Mouse (Mus musculus): ENCODE data around the gene Ankrd1.

Ankrd1 gene

GRCm38 (mm10) chr19:36119783-36120471 lies at the start of gene Ankrd1:
Ankrd1 (minus strand) TSS chr19:36120099.
- no peak for DNase-seq (ENCODE audit: low read depth, low spot score)

DNA sequence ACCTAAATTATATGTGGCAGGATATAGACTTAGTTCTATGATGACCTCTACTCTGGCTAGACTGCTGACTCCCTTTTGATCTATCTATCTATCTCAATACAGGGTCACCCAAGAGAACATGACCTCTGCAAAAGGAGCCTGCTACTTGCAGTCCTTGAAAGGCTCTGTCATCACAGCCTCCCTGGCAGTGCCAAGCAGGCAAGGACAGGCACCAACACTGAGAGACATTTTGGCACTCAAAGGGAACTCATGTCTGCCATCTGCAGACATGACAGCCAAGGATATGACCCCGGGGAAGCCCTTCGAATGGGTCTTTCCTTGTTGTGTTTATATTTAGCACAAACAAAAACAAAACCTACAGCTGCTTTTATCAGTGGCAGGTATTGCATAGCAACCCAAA lies 49.2 kb upstream of the Ankrd1 start:
- no peak for DNase-seq (ENCODE audit: low read depth, low spot score)

DNA sequence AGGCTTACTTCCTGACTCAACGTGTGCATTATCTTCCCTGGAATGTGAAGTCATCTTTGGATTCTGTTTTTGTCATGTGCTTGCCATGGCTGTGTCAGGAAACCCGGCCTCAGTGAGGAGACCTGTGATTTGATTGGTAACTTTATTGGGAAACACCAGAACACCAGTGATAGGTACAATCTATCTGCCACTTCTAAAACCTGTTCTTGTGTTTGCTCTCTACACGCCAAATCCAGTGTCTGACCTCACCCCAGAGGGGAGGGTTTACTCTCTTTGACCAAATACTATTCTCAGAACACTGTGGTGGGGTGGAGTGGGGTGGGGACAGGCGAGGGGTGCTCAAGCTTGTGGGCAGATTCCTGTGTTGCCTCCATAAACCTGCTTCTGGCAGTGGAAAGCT lies 48.2 kb upstream of the Ankrd1 start:
- no peak for DNase-seq (ENCODE audit: low read depth, low spot score)

DNA sequence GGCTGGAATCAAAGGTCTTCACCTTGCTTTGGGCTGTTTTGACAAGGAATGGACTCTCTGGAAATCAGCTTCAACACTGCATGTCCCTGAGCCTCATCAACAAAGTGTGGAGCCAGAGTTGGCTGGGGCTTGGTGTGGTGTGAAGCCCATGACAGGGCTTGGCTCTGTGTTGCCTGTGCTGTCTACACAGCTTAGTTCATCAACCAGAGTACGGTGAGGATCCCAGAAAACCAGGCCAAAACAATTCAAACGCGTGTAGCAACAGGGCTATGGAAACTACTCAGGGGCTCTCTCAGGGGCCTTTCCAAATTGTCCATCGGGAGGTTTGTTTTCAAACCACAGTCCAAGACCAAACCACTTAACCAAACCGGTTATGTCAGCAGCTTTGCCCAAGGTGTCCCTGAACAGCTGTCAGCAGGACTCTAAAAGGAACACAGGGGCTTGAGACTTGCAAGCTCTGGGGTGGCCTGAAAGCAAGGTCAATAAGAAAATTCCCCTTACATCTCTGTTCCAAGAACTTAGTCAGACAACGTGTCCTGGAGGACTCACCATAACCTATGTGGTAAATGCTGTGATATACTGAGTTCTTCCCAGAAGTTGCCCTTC lies 47.5 kb upstream of the Ankrd1 start:
- DNase-seq (ENCODE audit: low read depth, low spot score) = no peak

- DNase-seq (ENCODE audit: low read depth, low spot score) = no peak
Observed at GRCm38 (mm10) chr19:36166401-36167160, 46.7 kb upstream of the Ankrd1 start.

DNA sequence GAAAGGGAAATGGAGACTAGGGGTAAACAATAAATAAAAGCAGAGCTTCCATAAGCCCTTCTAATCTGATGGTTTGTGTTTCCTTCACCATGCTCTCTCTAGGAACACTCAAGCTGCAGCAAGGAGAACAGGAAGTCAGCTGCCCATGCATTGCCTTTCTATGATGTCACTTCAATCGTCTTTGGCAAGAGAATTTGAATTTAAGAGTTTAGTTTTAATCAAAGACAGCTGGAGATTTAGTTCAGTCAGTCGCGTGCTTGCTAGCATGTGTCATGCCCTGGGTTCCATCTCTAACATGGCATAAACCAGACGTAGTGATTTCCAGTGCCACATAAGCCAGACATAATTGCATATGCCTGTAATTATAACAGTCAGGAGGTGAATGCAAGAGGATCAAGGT lies 45.5 kb upstream of the Ankrd1 start:
- no peak for DNase-seq (ENCODE audit: low read depth, low spot score)

DNA sequence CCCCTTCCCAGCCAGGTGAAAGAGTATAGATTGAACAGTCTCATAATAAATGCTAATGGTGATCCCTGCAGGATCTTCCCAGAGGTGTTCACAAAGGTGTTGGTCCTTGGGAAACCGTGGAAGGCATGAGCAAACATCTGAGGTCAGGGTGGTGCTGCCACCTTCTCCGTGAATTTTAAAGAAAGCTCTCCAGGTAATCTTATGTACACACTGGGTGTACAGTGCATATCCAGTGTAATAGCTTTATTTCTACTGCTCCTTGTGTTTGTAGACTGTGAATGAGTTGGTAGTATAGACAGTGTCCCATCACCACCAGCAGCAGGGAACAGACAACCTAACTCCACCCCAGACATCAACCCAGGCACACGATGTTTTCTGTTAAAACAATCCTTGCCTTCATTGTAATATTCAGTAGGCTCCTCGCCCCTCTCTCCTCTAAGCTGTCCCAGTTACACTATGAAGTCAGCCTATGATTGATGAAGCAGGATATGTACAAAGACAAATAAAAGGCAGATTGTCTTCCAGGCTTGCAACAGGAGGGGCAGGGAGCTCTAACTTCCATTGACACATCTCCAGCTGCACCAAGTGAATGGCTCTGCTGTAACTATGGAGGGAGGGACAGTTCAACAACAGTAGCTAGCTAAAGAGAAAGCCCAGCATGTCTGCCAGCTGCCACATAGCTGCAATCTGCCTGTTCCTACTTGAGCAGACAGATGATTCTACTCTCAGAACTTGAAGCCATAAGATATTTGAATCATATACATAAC lies 30.5 kb upstream of the Ankrd1 start:
- DNase-seq (ENCODE audit: low read depth, low spot score) = no peak

GRCm38 (mm10) chr19:36148578-36148977 lies 28.7 kb upstream of the Ankrd1 start:
- no peak for DNase-seq (ENCODE audit: low read depth, low spot score)

- no peak for DNase-seq (ENCODE audit: low read depth, low spot score)
Observed at GRCm38 (mm10) chr19:36143571-36143970, 23.7 kb upstream of the Ankrd1 start.

DNA sequence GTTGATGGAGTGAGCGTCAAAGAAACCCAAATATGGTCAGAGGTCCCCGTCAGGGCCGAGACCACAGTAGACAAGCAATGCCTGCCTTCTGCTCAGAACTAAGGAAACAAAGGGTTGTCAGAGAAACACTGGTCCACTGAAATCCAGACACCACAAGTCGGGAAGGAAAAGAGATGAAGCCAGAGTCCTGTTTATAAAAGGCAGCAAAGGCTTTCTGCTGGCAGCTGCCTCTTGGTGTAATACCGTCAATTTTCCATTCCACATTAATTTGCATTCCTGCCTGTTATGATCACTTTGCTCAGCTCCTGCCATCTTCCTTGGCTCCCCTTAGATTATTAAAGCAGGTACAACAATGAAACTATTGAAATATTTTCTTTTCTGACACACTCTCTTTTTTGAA lies 13.8 kb upstream of the Ankrd1 start:
- no peak for DNase-seq (ENCODE audit: low read depth, low spot score)

GRCm38 (mm10) chr19:36133064-36133463 lies 13.2 kb upstream of the Ankrd1 start:
- no peak for DNase-seq (ENCODE audit: low read depth, low spot score)

DNA sequence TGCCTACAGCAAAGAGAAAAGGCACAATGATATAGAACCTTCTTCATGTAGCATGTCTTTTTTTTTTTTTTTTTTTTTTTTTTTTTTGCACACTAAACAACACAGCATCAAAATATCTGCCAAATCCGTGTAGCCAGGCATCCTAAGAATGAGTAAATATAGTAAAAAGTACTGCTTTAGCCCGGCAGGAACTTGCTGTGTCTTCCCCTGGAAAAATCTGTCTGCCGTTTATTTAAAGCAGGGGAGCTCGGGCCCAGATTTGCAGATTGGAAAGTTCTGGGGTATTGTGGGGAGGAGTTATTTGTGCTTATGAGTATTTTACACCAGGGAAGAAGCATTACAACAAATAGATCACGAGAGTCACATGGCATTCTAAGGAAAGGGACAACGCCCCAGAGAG lies 12.1 kb upstream of the Ankrd1 start:
- no peak for DNase-seq (ENCODE audit: low read depth, low spot score)

DNA sequence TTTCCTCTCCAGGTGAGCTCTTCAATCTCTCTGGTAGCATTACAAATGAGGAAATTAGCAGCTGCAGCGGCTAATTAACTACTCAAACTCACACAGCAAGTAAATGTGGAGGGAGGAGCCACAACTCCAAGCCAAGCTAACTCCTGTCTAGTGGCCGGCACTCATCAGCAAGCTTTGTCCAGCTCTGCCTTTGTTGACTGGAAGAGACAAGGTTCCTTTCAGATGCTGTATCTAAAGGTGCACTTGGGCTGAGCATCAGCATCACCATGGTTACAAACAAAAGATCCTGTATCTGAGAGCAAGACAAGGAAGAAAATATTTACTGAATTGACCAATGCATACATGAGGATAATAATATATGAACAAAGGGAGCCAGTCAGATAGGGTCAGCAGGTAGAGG lies 10.3 kb upstream of the Ankrd1 start:
- DNase-seq (ENCODE audit: low read depth, low spot score) = no peak

GRCm38 (mm10) chr19:36129643-36130042 lies 9.7 kb upstream of the Ankrd1 start:
- DNase-seq (ENCODE audit: low read depth, low spot score) = no peak

- DNase-seq (ENCODE audit: low read depth, low spot score) = no peak
Observed at GRCm38 (mm10) chr19:36129213-36129612, 9.3 kb upstream of the Ankrd1 start.

DNA sequence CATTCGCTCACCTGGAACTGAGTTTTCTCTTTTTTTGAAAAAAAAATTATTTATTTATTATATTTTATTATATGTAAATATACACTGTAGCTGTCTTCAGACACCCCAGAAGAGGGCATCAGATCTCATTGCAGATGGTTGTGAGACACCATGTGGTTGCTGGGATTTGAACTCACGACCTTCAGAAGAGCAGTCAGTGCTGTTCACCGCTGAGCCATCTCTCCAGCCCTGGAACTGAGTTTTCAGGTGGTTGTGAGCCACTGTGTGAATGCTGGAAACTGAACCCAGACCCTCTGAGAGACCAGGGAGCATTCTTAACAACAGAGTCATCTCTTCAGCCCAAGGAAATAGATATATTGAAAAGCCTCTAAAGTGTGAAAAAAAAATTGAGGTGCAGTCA lies 8.5 kb upstream of the Ankrd1 start:
- DNase-seq (ENCODE audit: low read depth, low spot score) = no peak

DNA sequence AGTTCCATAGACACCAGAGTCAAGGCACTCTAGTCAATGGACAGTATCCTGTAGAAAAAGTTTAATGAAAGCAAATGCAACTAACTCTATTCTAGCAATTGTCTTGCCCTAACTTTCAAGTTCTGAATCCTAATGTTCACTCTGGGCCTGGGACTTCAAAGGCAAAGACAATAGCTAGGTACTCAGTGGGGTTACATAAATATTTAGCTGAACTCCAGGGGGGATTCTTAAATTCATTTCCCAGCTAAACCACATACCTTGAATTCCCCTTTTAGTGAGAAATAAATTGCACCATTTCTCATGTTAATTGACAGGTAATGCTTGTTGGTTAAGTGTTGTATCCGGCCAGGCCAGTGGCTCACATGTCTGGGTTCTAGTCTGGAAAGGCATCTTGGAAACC lies 4.3 kb upstream of the Ankrd1 start:
- DNase-seq (ENCODE audit: low read depth, low spot score) = no peak

DNA sequence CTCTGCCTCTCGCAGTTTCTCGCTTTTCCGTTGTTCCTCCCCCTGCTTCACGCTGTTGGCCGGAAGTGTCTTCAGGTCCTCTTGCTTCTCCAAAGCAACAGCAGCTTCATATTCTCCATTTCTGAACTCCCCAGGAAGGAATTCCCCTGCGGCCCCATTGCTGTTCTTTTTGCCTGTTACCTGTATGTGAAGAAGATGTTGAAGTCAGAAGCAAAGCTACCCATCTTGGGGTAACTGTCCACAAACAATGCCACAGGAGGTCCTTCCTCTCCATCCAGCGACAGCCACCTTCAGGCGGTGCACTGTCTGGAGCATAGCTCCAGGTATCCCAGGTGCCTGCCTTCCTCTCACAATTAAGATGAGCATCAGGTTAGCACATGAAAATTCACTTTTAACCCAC lies 680 bp downstream of the Ankrd1 start:
- no peak for DNase-seq (ENCODE audit: low read depth, low spot score)

GRCm38 (mm10) chr19:36116185-36116584 lies 3.7 kb downstream of the Ankrd1 start:
- no peak for DNase-seq (ENCODE audit: low read depth, low spot score)

- DNase-seq (ENCODE audit: low read depth, low spot score) = no peak
Observed at GRCm38 (mm10) chr19:36112007-36112406, 7.9 kb downstream of the Ankrd1 start.

DNA sequence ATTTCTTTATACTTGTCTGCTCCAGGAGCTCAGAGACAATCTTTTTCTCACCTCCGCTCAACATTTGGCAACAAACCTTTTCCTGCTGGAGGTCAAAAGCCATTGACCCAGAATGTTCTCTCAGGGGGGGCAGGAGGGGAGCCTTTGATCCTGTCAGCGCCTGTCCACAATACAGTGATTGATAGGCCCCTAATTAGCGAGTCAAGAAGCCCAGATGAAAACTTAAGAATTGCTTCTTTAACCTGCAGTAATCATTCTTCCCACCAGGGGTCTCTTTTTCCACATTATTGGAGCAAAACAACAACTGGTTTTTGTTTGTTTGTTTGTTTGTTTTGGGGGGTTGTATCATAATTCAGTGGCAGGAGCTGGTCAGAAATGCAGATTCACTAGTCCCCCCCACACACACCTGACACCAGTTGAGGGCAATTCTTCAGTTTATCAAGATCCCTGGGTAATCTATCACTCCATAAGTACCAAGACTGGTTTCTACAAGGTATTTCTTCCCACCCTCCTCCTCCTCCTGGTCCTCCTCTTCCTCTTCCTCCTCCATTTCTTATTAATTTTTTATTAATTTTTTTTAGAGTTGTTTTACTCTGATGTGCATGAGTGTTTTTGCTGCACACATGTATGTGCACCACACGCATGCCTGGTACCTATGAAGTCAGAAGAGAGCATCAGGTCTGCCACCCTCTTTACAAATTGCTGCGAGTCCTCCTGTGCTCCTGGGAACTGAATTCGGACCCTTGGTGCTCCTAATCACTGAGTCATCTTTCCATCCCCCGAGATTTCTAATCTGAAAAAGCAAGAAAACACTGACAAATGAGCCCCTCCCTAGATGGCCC lies 8.6 kb downstream of the Ankrd1 start:
- no peak for DNase-seq (ENCODE audit: low read depth, low spot score)

Data from WW6 (cell line).